Mouse (Mus musculus) neutrophil, adult 5-6 weeks (primary cell): ENCODE data around the gene Cltb. TPM values are rescaled to one million over a fixed set of nuclear protein-coding genes. Genes with fewer than 3 reads are reported as not detected.

ENCODE experiments used
- ATAC-seq: fragments of 151-379, 151-347 bp; 2 replicates; pipeline ENCODE4 v1.8.0; 2017; ENCODE audit warnings: mild to moderate bottlenecking, moderate TSS enrichment; ENCODE audit not compliant: insufficient number of reproducible peaks, poor library complexity, low FRiP score, severe bottlenecking; ENCODE audit errors: extremely low read depth
- total RNA-seq: library from RNA; stranded (forward); fragments of 200-1000 nt; gene quantifications from 2 replicates; pipeline ENCODE4 v1.2.3, GENCODE M21; 2017

The Cltb gene
- total RNA-seq, 1 experiment from 2014 or later, result 9.3 TPM

DNA sequence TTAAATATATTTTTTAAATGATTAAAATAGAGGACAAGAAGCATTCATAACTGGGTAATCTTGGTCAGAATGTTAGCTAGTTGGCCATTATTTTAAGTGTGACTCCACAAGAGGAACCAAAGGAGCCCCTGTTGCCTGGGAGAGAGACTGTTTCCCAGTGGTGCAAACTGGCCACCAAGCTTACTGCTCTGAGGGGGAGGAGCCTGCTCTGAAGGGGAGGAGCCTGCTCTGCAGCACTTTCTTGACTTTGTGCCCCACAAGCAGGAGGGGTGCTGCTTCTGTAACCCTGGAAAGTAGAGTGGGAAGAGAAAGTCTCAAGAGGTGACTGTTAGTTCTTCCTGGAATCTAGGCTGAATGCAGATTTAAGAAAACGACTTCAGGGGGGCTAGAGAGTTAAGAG lies 41.9 kb downstream of the Cltb start:
- no peak for ATAC-seq

- no peak for ATAC-seq
Measured at GRCm38 (mm10) chr13:54568380-54568779, 42.8 kb downstream of the Cltb start.

DNA sequence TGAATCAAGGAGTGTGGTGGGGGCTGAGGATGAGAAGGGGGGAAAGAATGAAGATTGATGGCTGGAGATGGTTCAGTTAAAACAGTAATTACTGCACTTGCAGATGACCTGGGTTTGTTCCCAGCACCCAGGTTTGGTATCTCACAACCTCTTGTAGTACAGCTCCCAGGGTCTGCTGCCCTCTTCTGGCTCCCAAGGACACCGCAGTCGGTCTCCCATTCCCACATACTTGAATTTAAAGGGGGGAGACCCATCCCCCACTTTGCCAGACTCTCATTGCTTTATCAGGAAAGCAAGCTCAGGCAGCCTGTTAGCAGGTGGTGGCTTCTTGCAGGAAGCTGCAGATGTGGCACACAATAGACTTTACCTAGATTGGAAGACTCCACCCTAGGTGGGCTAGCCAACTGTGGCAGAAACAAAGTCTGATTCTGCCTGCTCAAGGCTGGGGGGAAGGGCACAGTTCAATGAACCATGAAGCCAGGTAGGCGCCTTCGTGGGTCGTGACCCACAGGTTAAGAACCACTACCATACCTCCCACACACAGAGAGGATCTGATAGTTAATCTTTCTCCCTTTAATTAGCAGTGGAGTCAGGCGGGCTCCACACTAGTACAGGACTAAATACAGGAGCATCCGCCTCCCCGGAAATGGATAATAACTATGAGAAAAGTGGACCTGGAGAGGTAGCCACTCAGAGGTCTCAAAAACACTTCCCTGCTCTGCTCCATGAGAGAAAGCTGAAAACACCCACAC lies 45.4 kb downstream of the Cltb start:
- no peak for ATAC-seq

DNA sequence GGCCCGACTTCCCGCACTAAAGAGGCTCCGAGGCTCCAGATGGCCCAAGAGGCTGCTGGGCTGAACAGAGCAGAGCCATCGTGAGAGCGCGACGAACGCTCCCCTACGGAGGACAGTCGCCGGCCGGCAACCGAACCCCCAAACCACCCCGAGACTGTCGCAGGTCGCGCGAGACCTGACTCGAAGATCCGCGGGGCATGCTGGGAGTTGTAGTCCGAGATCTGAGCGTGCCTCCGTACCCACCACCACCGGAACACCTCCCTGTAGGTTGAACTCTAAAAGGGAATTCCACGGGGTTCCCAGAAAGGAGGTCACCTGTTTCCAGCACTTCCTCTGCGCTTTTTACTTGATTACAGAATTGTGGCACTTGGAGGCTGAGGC lies 46.0 kb downstream of the Cltb start, which contains the start of gene 4833439L19Rik:
Gene 4833439L19Rik, minus strand, starts transcription at position 235 of the 381 bp plus-strand sequence.
- ATAC-seq, result peak; percentile 98

DNA sequence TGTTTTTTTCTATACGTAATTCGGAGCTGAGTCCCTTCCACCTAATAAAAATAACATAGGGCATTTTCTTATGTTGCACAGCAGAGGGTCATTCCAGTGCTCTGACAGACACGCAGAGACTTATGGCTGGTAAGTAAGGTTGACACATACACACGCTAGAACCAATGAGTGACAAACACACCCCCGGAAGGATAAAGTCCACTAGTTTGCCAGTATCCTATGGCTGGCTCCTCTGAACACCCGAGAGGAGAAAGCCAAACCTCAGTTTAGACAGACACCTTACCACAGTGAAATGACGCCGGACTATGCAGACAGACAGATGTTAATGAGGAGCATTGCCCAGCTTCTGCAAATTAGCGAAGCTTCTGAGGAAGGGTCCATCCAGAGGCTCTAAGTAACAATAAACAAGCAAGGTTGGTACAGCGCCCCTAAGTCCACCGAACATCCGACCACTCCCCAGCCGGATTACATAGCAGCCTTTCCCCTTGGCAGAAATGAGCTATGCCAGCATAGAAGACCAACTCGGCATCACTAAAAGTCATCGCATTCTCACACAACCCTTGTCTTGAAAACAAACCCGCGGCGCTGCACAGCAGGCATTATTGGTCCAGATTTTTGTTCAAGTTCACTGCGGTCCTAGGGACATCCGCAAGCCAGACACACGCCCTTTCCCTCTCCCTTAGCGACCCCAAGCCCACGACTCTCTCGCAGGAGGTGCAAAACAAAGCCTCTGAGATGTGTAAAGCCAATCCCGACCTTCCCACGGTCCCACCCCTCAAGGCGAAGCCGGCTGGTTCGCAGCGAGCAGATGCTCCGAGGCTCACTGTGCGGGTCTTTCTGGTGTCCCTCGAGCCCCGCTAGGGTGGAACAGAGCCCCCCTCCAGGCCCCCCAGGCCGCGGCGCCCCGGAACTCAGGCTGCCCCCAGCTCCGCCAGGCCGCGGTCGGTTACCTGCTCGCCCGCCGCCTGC lies 46.6 kb downstream of the Cltb start:
- no peak for ATAC-seq

- ATAC-seq, result no peak
Measured at GRCm38 (mm10) chr13:54562562-54562961, 48.6 kb downstream of the Cltb start.

DNA sequence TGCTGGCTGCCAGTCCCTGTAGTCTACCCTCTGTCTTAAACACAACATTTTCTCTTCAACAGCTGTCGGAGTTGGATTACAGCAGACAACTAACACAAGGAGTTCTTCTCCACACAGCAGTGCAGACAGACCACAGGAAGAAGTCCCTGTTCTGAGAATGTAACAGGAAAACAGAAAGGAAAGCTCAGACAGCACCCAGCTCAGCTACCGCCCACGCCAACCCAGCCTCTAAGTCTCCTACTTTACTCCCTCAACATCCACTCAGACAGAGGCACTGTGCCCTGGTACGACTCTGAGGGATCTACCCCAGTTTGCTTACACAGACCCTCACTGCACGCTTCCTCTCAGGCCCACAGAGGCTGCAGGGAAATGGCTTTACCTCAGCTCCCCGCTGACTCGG lies 50.5 kb downstream of the Cltb start:
- no peak for ATAC-seq

- no peak for ATAC-seq
Measured at GRCm38 (mm10) chr13:54559656-54560055, 51.5 kb downstream of the Cltb start.

GRCm38 (mm10) chr13:54557652-54558051 lies 53.5 kb downstream of the Cltb start:
- no peak for ATAC-seq

- no peak for ATAC-seq
Measured at GRCm38 (mm10) chr13:54556796-54557195, 54.3 kb downstream of the Cltb start.

DNA sequence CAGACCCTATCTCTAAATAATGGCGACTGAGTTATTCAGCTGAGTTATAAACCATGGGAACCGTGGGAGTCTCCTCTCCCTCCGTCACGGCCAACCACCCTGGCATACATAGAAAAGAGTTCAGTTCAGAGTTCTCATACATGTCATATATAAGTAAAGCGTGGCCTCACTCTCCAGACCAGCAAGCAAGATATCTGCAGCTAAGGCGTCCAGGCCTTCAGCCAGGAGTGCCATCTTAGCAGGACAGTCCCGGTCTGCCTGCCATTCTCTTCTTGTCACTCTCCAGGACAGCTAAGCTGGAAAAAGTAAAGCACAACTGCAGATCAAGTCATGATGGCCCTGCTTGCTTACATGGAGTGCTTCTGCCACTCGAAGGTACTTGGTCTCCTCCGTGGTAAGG lies 55.0 kb downstream of the Cltb start:
- no peak for ATAC-seq

DNA sequence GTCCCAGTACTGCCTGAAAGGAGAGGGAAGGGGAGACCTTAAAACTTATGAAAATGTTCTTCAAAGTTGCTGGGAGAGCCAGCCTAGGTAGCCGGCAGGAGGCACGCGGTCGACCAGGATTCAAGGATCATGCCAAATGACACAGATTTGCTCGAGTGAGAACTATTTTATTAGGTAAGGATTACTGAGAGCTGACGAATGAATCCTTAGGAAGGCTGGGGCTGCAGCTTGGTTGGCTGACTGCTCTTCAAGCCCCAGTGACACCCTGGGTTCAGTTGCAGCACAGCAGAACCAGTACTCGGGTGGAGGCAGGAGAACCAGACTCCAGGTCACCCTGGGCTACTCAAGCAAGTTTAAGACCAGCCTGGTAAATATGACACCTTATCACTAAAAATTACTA lies 63.1 kb downstream of the Cltb start:
- no peak for ATAC-seq

Other genes with a start within 250 kb of the Cltb start
- gene Cplx2, start 240.0 kb downstream of the Cltb start, total RNA-seq, result 2.7 and 2.9 TPM in 2 replicates
- gene Thoc3, start 142.5 kb downstream of the Cltb start, total RNA-seq, result 13.4 and 16.1 TPM in 2 replicates
- 18.5 and 21.9 TPM in 2 replicates for gene Simc1, start 107.6 kb downstream of the Cltb start, total RNA-seq
- gene 4833439L19Rik, start 45.9 kb downstream of the Cltb start, total RNA-seq, result 36.5 and 38.3 TPM in 2 replicates
- 6.5 and 13.0 TPM in 2 replicates for gene Arl10, start 36.3 kb downstream of the Cltb start, total RNA-seq
- gene Nop16, start 21.3 kb downstream of the Cltb start, total RNA-seq, result 9.3 and 18.2 TPM in 2 replicates
- 36.0 and 37.1 TPM in 2 replicates for gene Higd2a, start 21.1 kb downstream of the Cltb start, total RNA-seq
- gene Faf2, start 10.4 kb upstream of the Cltb start, total RNA-seq, result 52.1 and 64.1 TPM in 2 replicates
- gene Rnf44, start 82.6 kb upstream of the Cltb start, total RNA-seq, result 98.7 and 112 TPM in 2 replicates
- not detected in 2 replicates for gene Cdhr2, start 90.1 kb upstream of the Cltb start, total RNA-seq
- not detected in 2 replicates for gene Gprin1, start 138.5 kb upstream of the Cltb start, total RNA-seq
- not detected in 2 replicates for gene Sncb, start 155.3 kb upstream of the Cltb start, total RNA-seq
- gene Eif4e1b, start 172.7 kb upstream of the Cltb start, total RNA-seq, result not detected in 2 replicates
- gene Tspan17, start 178.0 kb upstream of the Cltb start, total RNA-seq, result 1.4 and 2.1 TPM in 2 replicates